Mouse (Mus musculus): ENCODE data around the gene 2200002D01Rik. TPM values are rescaled to one million over a fixed set of nuclear protein-coding genes. Genes with fewer than 3 reads are reported as not detected.

2200002D01Rik gene
- total RNA-seq, 1 experiment = 20.0 TPM

DNA sequence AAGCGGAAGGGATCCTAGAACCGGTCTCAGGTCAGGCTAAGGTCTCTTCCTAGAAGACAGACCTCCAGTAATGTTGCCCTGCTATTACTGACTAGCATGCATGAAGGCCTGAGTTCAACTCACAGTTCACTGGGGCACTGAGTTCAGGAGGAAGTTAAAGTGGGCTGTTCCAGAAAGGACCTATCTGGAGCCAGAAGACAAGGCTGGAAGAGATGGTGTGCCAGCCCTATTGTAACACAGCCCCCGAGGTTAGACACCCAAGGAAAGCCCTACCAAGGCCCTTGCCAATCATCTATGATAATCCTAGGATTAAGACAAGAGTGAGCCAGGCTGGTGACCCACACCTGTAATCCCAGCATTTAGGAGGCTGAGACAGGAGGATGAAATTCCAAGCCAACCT is 16.7 kb downstream of the 2200002D01Rik start:
- H3K4me3 ChIP-seq (ENCODE audit: insufficient read depth in 1 of 2, low read depth in 1 of 2, low read length in 2 of 2, poor library complexity in 1 of 2, severe bottlenecking in 1 of 2) = peak overlapping the region in 1 of 2 experiments; percentile 66; a peak in 2 of 4 replicates
- H3K36me3 ChIP-seq (ENCODE audit: control insufficient read depth, insufficient read depth, low read length, poor library complexity, severe bottlenecking) = no peaks in the 10 kb centered on the region
- H3K27ac ChIP-seq (ENCODE audit: insufficient read depth, low read depth, low read length, poor library complexity, severe bottlenecking) = no peak overlapping the region
- TF ChIP-seq MAFK (IDR thresholded peaks at IDR 0.05; ENCODE audit: insufficient read depth, low read depth, low read length) (no peak), ZNF384 (IDR thresholded peaks at IDR 0.05; ENCODE audit: low read depth, low read length) (no peak), ZC3H11A (IDR thresholded peaks at IDR 0.05; ENCODE audit: borderline replicate concordance, low read depth, low read length) (no peak)
- no peak overlapping the region for H3K9ac ChIP-seq (ENCODE audit: insufficient read depth, low read depth, low read length, poor library complexity, severe bottlenecking)
- no peak for DNase-seq (ENCODE audit: low read depth, low spot score)
- no peaks in the 10 kb centered on the region for H3K9me3 ChIP-seq (ENCODE audit: control insufficient read depth, insufficient read depth, low read depth, low read length)
- no peaks in the 10 kb centered on the region for H3K4me1 ChIP-seq (ENCODE audit: control insufficient read depth in 2 of 2, insufficient read depth in 2 of 2, low read length in 2 of 2, poor library complexity in 1 of 2)
- in situ Hi-C loops (cut with MboI; ENCODE audit: low sequenced_read_pairs in 2 of 2, unreplicated experiment in 2 of 2) = no loop called here

DNA sequence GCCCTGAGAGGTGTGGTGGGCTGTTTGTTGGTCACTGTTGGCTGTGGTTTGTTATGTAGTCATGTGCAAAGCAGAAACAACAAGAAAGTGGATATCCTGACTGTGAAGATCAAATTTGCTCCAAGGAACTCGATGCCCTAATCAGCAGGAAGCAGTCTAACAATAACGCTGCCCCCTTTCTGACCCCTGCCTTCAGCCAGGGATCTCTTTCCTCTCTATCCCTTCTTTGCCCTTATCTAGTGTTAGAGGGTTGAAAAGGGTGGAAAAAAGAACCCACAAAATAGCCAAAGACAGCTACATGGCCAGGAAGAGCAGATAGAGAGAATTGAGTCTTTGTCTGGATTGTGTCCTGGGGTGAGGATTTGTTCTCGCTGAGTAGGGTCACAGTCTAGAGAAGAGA is 17.7 kb downstream of the 2200002D01Rik start:
- Histone ChIP-seq H3K9ac (ENCODE audit: insufficient read depth, low read depth, low read length, poor library complexity, severe bottlenecking) (no peak overlapping the region), H3K4me3 (ENCODE audit: insufficient read depth in 1 of 2, low read depth in 1 of 2, low read length in 2 of 2, poor library complexity in 1 of 2, severe bottlenecking in 1 of 2) (no peak overlapping the region), H3K36me3 (ENCODE audit: control insufficient read depth, insufficient read depth, low read length, poor library complexity, severe bottlenecking) (no peaks in the 10 kb centered on the region), H3K4me1 (ENCODE audit: control insufficient read depth in 2 of 2, insufficient read depth in 2 of 2, low read length in 2 of 2, poor library complexity in 1 of 2) (peaks cover 0 to 2% of the 10 kb centered on the region in 2 experiments; a peak in 2 of 4 replicates), H3K9me3 (ENCODE audit: control insufficient read depth, insufficient read depth, low read depth, low read length) (no peaks in the 10 kb centered on the region), H3K27ac (ENCODE audit: insufficient read depth, low read depth, low read length, poor library complexity, severe bottlenecking) (no peak overlapping the region)
- TF ChIP-seq MAFK (IDR thresholded peaks at IDR 0.05; ENCODE audit: insufficient read depth, low read depth, low read length) (no peak), ZC3H11A (IDR thresholded peaks at IDR 0.05; ENCODE audit: borderline replicate concordance, low read depth, low read length) (no peak), CHD2 (IDR thresholded peaks at IDR 0.05; ENCODE audit: low read depth, low read length) (no peak), ZNF384 (IDR thresholded peaks at IDR 0.05; ENCODE audit: low read depth, low read length) (no peak), HCFC1 (IDR thresholded peaks at IDR 0.05; ENCODE audit: borderline replicate concordance, insufficient read depth, low read length) (no peak)
- no peak for DNase-seq (ENCODE audit: low read depth, low spot score)
- in situ Hi-C loops (cut with MboI; ENCODE audit: low sequenced_read_pairs in 2 of 2, unreplicated experiment in 2 of 2) = no loop called here

DNA sequence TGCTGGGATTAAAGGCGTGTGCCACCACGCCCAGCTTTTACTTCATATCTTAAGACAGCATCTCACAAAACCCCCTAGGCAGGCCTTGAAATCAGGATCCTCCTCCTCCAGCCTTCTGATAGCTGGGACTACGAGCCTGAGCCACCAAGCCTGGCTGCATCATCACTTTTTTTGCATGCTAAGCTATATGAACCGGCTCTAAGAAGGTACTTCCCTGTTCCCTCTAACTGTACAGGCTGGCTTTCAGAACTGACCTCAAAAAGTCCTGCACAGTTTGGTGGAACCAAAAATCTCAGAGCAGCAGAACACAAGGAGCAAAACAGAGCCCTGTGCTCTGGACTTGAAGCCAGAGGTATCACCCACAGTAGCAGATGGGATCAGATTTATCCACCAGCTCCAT is 20.1 kb downstream of the 2200002D01Rik start:
- DNase-seq (ENCODE audit: low read depth, low spot score) = no peak
- Histone ChIP-seq H3K4me1 (ENCODE audit: control insufficient read depth in 2 of 2, insufficient read depth in 2 of 2, low read length in 2 of 2, poor library complexity in 1 of 2) (peaks cover 1 to 10% of the 10 kb centered on the region in 2 experiments; a peak in 2 of 4 replicates), H3K4me3 (ENCODE audit: insufficient read depth in 1 of 2, low read depth in 1 of 2, low read length in 2 of 2, poor library complexity in 1 of 2, severe bottlenecking in 1 of 2) (no peak overlapping the region), H3K9ac (ENCODE audit: insufficient read depth, low read depth, low read length, poor library complexity, severe bottlenecking) (no peak overlapping the region), H3K36me3 (ENCODE audit: control insufficient read depth, insufficient read depth, low read length, poor library complexity, severe bottlenecking) (no peaks in the 10 kb centered on the region), H3K27ac (ENCODE audit: insufficient read depth, low read depth, low read length, poor library complexity, severe bottlenecking) (no peak overlapping the region), H3K9me3 (ENCODE audit: control insufficient read depth, insufficient read depth, low read depth, low read length) (no peaks in the 10 kb centered on the region)
- in situ Hi-C loops (cut with MboI; ENCODE audit: low sequenced_read_pairs in 2 of 2, unreplicated experiment in 2 of 2) = no loop called here
- no peak for TF ChIP-seq MAFK (IDR thresholded peaks at IDR 0.05; ENCODE audit: insufficient read depth, low read depth, low read length)
- TF ChIP-seq HCFC1 (IDR thresholded peaks at IDR 0.05; ENCODE audit: borderline replicate concordance, insufficient read depth, low read length) = no peak
- no peak for TF ChIP-seq CHD2 (IDR thresholded peaks at IDR 0.05; ENCODE audit: low read depth, low read length)
- TF ChIP-seq ZNF384 (IDR thresholded peaks at IDR 0.05; ENCODE audit: low read depth, low read length) = no peak
- no peak for TF ChIP-seq ZC3H11A (IDR thresholded peaks at IDR 0.05; ENCODE audit: borderline replicate concordance, low read depth, low read length)

GRCm38 (mm10) chr7:29225520-29225919 is 22.7 kb downstream of the 2200002D01Rik start:
- Histone ChIP-seq H3K36me3 (ENCODE audit: control insufficient read depth, insufficient read depth, low read length, poor library complexity, severe bottlenecking) (no peaks in the 10 kb centered on the region), H3K4me1 (ENCODE audit: control insufficient read depth in 2 of 2, insufficient read depth in 2 of 2, low read length in 2 of 2, poor library complexity in 1 of 2) (peaks cover 1 to 10% of the 10 kb centered on the region in 2 experiments; a peak in 2 of 4 replicates), H3K9me3 (ENCODE audit: control insufficient read depth, insufficient read depth, low read depth, low read length) (no peaks in the 10 kb centered on the region), H3K9ac (ENCODE audit: insufficient read depth, low read depth, low read length, poor library complexity, severe bottlenecking) (no peak overlapping the region), H3K27ac (ENCODE audit: insufficient read depth, low read depth, low read length, poor library complexity, severe bottlenecking) (no peak overlapping the region), H3K4me3 (ENCODE audit: insufficient read depth in 1 of 2, low read depth in 1 of 2, low read length in 2 of 2, poor library complexity in 1 of 2, severe bottlenecking in 1 of 2) (no peak overlapping the region)
- in situ Hi-C loops (cut with MboI; ENCODE audit: low sequenced_read_pairs in 2 of 2, unreplicated experiment in 2 of 2) = no loop called here
- TF ChIP-seq HCFC1 (IDR thresholded peaks at IDR 0.05; ENCODE audit: borderline replicate concordance, insufficient read depth, low read length) = no peak
- TF ChIP-seq CHD2 (IDR thresholded peaks at IDR 0.05; ENCODE audit: low read depth, low read length) = no peak
- TF ChIP-seq ZC3H11A (IDR thresholded peaks at IDR 0.05; ENCODE audit: borderline replicate concordance, low read depth, low read length) = no peak
- no peak for TF ChIP-seq MAFK (IDR thresholded peaks at IDR 0.05; ENCODE audit: insufficient read depth, low read depth, low read length)
- no peak for TF ChIP-seq ZNF384 (IDR thresholded peaks at IDR 0.05; ENCODE audit: low read depth, low read length)
- no peak for DNase-seq (ENCODE audit: low read depth, low spot score)
